Mouse (Mus musculus): ENCODE measurements around the gene Bpifb1. TPM values are rescaled to one million over a fixed set of nuclear protein-coding genes. Genes with fewer than 3 reads are reported as not detected.
"Not testable (repeated sequence)": the region's sequence is repeated elsewhere in the genome, so short reads cannot be mapped to it uniquely, and the experiment has no call there.

Gene Bpifb1
- polyA plus RNA-seq, 1 experiment = 0.21 TPM

- DNase-seq (ENCODE audit: low read depth) = no peak
- TF ChIP-seq CTCF (IDR thresholded peaks at IDR 0.05; ENCODE audit: borderline replicate concordance, extremely low read depth, insufficient read depth, insufficient read length) (no peak), POLR2A (IDR thresholded peaks at IDR 0.05; ENCODE audit: borderline replicate concordance, extremely low read depth, insufficient read depth, insufficient read length, poor library complexity, severe bottlenecking) (no peak)
Measured at GRCm38 (mm10) chr2:154211881-154212280, 21.3 kb downstream of the Bpifb1 start.

- TF ChIP-seq POLR2A (IDR thresholded peaks at IDR 0.05; ENCODE audit: borderline replicate concordance, extremely low read depth, insufficient read depth, insufficient read length, poor library complexity, severe bottlenecking) (no peak), CTCF (IDR thresholded peaks at IDR 0.05; ENCODE audit: borderline replicate concordance, extremely low read depth, insufficient read depth, insufficient read length) (peak; percentile 83)
- DNase-seq (ENCODE audit: low read depth) = peak; percentile 76
Measured at GRCm38 (mm10) chr2:154215191-154215590, 24.6 kb downstream of the Bpifb1 start.

GRCm38 (mm10) chr2:154219950-154220349 lies 29.3 kb downstream of the Bpifb1 start:
- TF ChIP-seq POLR2A (IDR thresholded peaks at IDR 0.05; ENCODE audit: borderline replicate concordance, extremely low read depth, insufficient read depth, insufficient read length, poor library complexity, severe bottlenecking) (no peak), CTCF (IDR thresholded peaks at IDR 0.05; ENCODE audit: borderline replicate concordance, extremely low read depth, insufficient read depth, insufficient read length) (no peak)

GRCm38 (mm10) chr2:154223265-154223916 lies 32.8 kb downstream of the Bpifb1 start, which contains the start of gene Bpifb5:
Gene Bpifb5, plus strand, starts transcription at chr2:154223742.
- DNase-seq (ENCODE audit: low read depth) = peak; percentile 94
- TF ChIP-seq POLR2A (IDR thresholded peaks at IDR 0.05; ENCODE audit: borderline replicate concordance, extremely low read depth, insufficient read depth, insufficient read length, poor library complexity, severe bottlenecking) (no peak), CTCF (IDR thresholded peaks at IDR 0.05; ENCODE audit: borderline replicate concordance, extremely low read depth, insufficient read depth, insufficient read length) (no peak)

More at GRCm38 (mm10) chr2:154219950-154220349, 29.3 kb downstream of the Bpifb1 start:
- no peak for DNase-seq (ENCODE audit: low read depth)

- peak; percentile 4 for DNase-seq (ENCODE audit: low read depth)
- TF ChIP-seq POLR2A (IDR thresholded peaks at IDR 0.05; ENCODE audit: borderline replicate concordance, extremely low read depth, insufficient read depth, insufficient read length, poor library complexity, severe bottlenecking) (no peak), CTCF (IDR thresholded peaks at IDR 0.05; ENCODE audit: borderline replicate concordance, extremely low read depth, insufficient read depth, insufficient read length) (no peak)
Measured at GRCm38 (mm10) chr2:154223917-154224273, 33.3 kb downstream of the Bpifb1 start.

- no peak for DNase-seq (ENCODE audit: low read depth)
- TF ChIP-seq CTCF (IDR thresholded peaks at IDR 0.05; ENCODE audit: borderline replicate concordance, extremely low read depth, insufficient read depth, insufficient read length) (no peak), POLR2A (IDR thresholded peaks at IDR 0.05; ENCODE audit: borderline replicate concordance, extremely low read depth, insufficient read depth, insufficient read length, poor library complexity, severe bottlenecking) (no peak)
Measured at GRCm38 (mm10) chr2:154226991-154227390, 36.4 kb downstream of the Bpifb1 start.

GRCm38 (mm10) chr2:154227830-154228229 lies 37.2 kb downstream of the Bpifb1 start:
- DNase-seq (ENCODE audit: low read depth) = no peak
- TF ChIP-seq POLR2A (IDR thresholded peaks at IDR 0.05; ENCODE audit: borderline replicate concordance, extremely low read depth, insufficient read depth, insufficient read length, poor library complexity, severe bottlenecking) (no peak), CTCF (IDR thresholded peaks at IDR 0.05; ENCODE audit: borderline replicate concordance, extremely low read depth, insufficient read depth, insufficient read length) (no peak)

- DNase-seq (ENCODE audit: low read depth) = peak; percentile 55
Measured at GRCm38 (mm10) chr2:154233426-154233825, 42.8 kb downstream of the Bpifb1 start.

GRCm38 (mm10) chr2:154240771-154241170 lies 50.2 kb downstream of the Bpifb1 start:
- DNase-seq (ENCODE audit: low read depth) = no peak
- TF ChIP-seq POLR2A (IDR thresholded peaks at IDR 0.05; ENCODE audit: borderline replicate concordance, extremely low read depth, insufficient read depth, insufficient read length, poor library complexity, severe bottlenecking) (no peak), CTCF (IDR thresholded peaks at IDR 0.05; ENCODE audit: borderline replicate concordance, extremely low read depth, insufficient read depth, insufficient read length) (no peak)

More at GRCm38 (mm10) chr2:154233426-154233825, 42.8 kb downstream of the Bpifb1 start:
- no peak for TF ChIP-seq CTCF (IDR thresholded peaks at IDR 0.05; ENCODE audit: borderline replicate concordance, extremely low read depth, insufficient read depth, insufficient read length)
- no peak for TF ChIP-seq POLR2A (IDR thresholded peaks at IDR 0.05; ENCODE audit: borderline replicate concordance, extremely low read depth, insufficient read depth, insufficient read length, poor library complexity, severe bottlenecking)

- DNase-seq (ENCODE audit: low read depth) = not testable (repeated sequence)
Measured at GRCm38 (mm10) chr2:154242726-154243125, 52.1 kb downstream of the Bpifb1 start.

GRCm38 (mm10) chr2:154243356-154244036 lies 52.9 kb downstream of the Bpifb1 start:
- DNase-seq (ENCODE audit: low read depth) = peak; percentile 13
- TF ChIP-seq POLR2A (IDR thresholded peaks at IDR 0.05; ENCODE audit: borderline replicate concordance, extremely low read depth, insufficient read depth, insufficient read length, poor library complexity, severe bottlenecking) = no peak
- TF ChIP-seq CTCF (IDR thresholded peaks at IDR 0.05; ENCODE audit: borderline replicate concordance, extremely low read depth, insufficient read depth, insufficient read length) = no peak

- no peak for TF ChIP-seq CTCF (IDR thresholded peaks at IDR 0.05; ENCODE audit: borderline replicate concordance, extremely low read depth, insufficient read depth, insufficient read length)
- DNase-seq (ENCODE audit: low read depth) = no peak
Measured at GRCm38 (mm10) chr2:154245322-154245721, 54.7 kb downstream of the Bpifb1 start.

- DNase-seq (ENCODE audit: low read depth) = not testable (repeated sequence)
Measured at GRCm38 (mm10) chr2:154255254-154255653, 64.6 kb downstream of the Bpifb1 start.

Measured in brain, embryonic 14.5 days (tissue).